Mouse (Mus musculus): Measurements from ENCODE around the gene Rab15.

DNA sequence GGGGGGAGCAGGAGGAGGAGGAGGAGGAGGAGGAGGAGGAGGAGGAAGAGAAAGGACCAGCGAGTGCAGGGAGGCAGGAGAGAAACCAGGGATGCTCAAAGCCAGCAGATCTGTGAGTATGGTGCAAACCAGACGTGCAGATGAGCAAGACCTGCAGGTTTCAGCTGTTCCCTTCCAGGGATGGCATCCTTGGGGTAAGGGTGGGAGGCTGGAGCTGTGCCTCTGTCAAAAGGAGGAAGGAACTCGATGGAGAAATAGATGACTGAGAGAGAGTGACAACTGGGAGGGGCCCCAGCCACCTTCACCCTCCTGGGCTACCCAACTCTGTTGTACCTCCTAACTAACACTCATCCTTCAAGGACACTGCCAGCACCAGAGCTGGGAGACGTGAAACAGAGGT, 6.0 kb downstream of the Rab15 start:
- no peak for TF ChIP-seq CTCF (IDR thresholded peaks at IDR 0.05; ENCODE audit: control insufficient read depth, insufficient read depth, insufficient read length)
- no peak for TF ChIP-seq USF1 (IDR thresholded peaks at IDR 0.05; ENCODE audit: low read depth)
- TF ChIP-seq MAX (IDR thresholded peaks at IDR 0.05), result no peak
- no peak for TF ChIP-seq MYOD1 (IDR thresholded peaks at IDR 0.05; ENCODE audit: control insufficient read depth, insufficient read length, low read depth)
- no peak for TF ChIP-seq MYOG (IDR thresholded peaks at IDR 0.05; ENCODE audit: control insufficient read depth, extremely low read depth, insufficient read length)
- TF ChIP-seq FOSL1 (IDR thresholded peaks at IDR 0.05; ENCODE audit: insufficient read depth, low read length, poor library complexity, severe bottlenecking), result no peak
- TF ChIP-seq CEBPB (IDR thresholded peaks at IDR 0.05; ENCODE audit: low read depth), result no peak
